Mouse (Mus musculus): ENCODE measurements at regions not wholly inside any gene's neighbourhood (a gene's known extent, or its start where the extent isn't known, plus 50 kb on each side); places are given as distances from the start of the nearest gene placed in this dataset.

DNA sequence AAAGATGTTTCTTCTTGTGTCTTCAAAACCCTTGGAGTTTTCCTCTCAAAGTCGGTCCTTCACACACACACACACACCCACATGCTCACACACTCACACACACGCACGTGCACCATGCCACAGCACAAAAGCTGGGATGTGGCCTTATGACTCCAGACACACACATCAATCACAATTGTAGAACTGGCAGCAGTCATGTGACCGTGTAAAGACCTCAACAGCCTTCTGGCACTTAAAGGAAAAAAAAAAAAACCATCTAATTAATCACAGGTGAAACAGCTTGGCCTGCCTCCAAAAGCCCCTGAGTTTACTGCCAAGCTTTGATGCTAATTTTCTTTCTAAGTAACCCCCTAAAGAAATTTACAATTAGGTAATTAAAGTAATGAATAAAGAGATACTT is 147.1 kb downstream of the Gm45692 start:
- H3K4me1 ChIP-seq, result no peaks in the 10 kb centered on the region
- no peak overlapping the region for H3K27ac ChIP-seq
- 40% methylated on average over 4 of the region's 4 CpGs for WGBS
- ATAC-seq (ENCODE audit: borderline replicate concordance, extremely low read depth, low FRiP score, low TSS enrichment), result no peak
- no peak overlapping the region for H3K9ac ChIP-seq
- H3K4me2 ChIP-seq, result no peak overlapping the region
- no peaks in the 10 kb centered on the region for H3K9me3 ChIP-seq
- no peaks in the 10 kb centered on the region for H3K27me3 ChIP-seq
- H3K4me3 ChIP-seq, result no peak overlapping the region
- no peaks in the 10 kb centered on the region for H3K36me3 ChIP-seq

DNA sequence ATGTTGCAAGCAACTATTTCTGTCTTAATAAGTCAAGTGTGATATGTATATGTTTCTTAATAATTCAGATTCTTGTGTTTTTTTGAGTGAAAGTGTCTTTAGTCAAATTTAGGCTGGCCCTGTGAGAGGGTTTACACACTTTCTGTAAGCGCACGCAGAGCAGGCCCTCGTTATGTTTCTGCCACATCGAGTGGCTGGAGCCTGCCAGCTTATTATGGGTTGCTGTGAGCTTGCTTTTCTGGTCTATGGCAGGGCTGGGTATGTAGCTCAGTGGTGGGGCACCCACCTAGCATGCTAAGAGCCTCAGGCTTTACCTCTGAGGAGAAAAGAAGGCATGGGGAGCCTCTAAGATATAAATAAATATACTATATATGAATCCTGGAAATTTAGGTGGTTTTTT is 148.2 kb downstream of the Gm45692 start:
- H3K27me3 ChIP-seq, result peaks cover 6% of the 10 kb centered on the region
- H3K4me2 ChIP-seq, result no peak overlapping the region
- no peak overlapping the region for H3K27ac ChIP-seq
- H3K9ac ChIP-seq, result no peak overlapping the region
- ATAC-seq (ENCODE audit: borderline replicate concordance, extremely low read depth, low FRiP score, low TSS enrichment), result no peak
- 54% methylated on average over 4 of the region's 4 CpGs for WGBS
- no peak overlapping the region for H3K4me3 ChIP-seq
- H3K36me3 ChIP-seq, result no peaks in the 10 kb centered on the region
- H3K4me1 ChIP-seq, result no peaks in the 10 kb centered on the region
- H3K9me3 ChIP-seq, result no peaks in the 10 kb centered on the region

DNA sequence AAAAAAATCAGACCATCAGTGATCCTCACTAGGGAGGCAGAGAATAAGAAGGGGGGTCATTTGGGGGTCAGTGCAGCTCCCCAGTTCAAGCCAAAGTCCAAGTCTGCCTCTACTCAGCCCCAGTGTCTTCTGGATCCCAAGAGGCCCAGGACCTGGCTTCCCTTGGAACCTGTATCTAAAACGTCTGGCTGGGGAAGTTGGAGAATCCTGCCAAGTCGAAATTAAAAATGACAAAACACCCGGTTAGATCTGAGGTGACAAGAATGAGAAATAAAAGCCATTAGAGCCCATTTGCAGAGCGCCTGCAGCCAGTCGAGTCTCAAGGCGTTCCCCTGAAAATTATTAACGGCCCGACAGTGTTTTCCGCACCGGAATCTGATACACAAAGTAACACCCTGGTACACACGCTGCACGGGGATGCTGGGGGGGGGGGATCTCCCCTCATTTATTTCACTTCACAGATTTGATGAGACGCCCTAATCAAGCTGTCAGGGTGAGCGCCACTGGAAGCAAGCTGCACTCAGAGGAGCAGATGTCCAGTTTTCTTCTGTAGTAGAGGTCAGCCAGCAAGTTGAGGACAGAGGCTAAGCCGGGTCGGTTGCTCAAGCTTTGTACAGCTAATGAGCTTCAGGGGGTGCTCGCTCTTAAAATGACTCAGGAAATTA is 149.5 kb downstream of the Gm45692 start:
- no peak overlapping the region for H3K9ac ChIP-seq
- no peaks in the 10 kb centered on the region for H3K9me3 ChIP-seq
- no peak for ATAC-seq (ENCODE audit: borderline replicate concordance, extremely low read depth, low FRiP score, low TSS enrichment)
- no peaks in the 10 kb centered on the region for H3K36me3 ChIP-seq
- H3K4me3 ChIP-seq, result no peak overlapping the region
- 37% methylated on average over 17 of the region's 17 CpGs for WGBS
- no peak overlapping the region for H3K4me2 ChIP-seq
- peaks cover 11% of the 10 kb centered on the region for H3K27me3 ChIP-seq
- H3K27ac ChIP-seq, result no peak overlapping the region
- no peaks in the 10 kb centered on the region for H3K4me1 ChIP-seq

DNA sequence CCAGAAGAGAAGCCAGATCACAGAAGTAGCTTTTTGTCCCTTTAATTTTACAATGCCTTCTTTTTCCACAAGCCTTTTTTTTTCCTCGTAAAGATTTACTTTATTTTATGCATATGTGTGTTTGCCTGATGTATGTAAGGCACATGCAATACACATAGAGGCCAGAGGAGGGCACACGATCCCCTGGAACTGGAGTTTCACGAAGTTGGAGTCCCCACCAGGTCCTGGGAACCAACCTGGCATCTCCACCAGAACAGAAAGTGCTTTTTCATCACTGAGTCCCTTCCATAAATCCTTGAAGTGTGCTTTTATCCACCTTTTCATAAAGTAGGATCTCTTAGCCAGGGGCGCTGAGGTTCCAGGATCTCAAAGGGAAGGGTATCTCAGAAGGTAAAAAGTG is 152.8 kb downstream of the Gm45692 start:
- H3K9ac ChIP-seq, result no peak overlapping the region
- no peak for ATAC-seq (ENCODE audit: borderline replicate concordance, extremely low read depth, low FRiP score, low TSS enrichment)
- H3K9me3 ChIP-seq, result no peaks in the 10 kb centered on the region
- 36% methylated on average over 4 of the region's 4 CpGs for WGBS
- no peak overlapping the region for H3K4me3 ChIP-seq
- no peak overlapping the region for H3K27ac ChIP-seq
- H3K36me3 ChIP-seq, result no peaks in the 10 kb centered on the region
- H3K4me1 ChIP-seq, result no peaks in the 10 kb centered on the region
- no peak overlapping the region for H3K4me2 ChIP-seq
- peaks cover 22% of the 10 kb centered on the region for H3K27me3 ChIP-seq

DNA sequence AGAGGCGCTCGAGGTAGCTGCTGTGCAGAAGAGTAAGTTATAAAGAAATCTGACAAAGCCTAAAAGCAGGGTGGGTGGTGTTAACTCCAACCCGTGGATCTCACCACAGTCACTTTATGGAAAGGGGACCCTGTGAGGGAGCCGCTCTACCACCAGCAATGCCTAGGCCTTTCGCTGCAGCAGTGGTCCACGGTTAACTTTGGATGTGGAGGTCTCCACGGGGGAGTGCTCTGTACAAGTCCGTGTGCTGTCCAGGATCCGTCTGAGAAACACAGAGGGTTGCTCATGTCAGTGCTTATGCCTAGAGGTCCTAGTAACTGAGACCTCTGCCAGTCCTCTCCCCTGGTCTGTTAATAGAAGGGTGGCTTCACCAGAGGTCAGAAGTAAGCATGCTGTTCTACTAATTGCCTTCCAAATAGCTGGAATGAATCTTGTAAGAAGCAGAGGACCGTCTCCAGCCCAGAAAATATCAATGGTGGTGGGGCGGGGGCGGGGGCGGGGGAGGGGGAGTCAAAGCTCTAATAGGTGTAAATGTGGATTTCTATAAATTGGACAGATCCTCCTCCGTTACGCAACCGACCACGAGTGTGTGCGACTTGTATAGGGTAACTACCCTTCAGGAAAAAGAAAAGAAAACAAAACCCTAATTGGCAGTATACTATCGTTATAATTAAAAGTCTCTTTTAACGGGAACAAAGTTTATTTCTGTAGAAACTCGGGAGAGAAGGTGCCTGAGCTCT is 153.5 kb downstream of the Gm45692 start:
- Histone ChIP-seq H3K27me3 (peaks cover 22% of the 10 kb centered on the region), H3K4me3 (no peak overlapping the region), H3K9ac (no peak overlapping the region), H3K27ac (no peak overlapping the region), H3K9me3 (no peaks in the 10 kb centered on the region), H3K4me1 (no peaks in the 10 kb centered on the region), H3K4me2 (no peak overlapping the region), H3K36me3 (no peaks in the 10 kb centered on the region)
- no peak for ATAC-seq (ENCODE audit: borderline replicate concordance, extremely low read depth, low FRiP score, low TSS enrichment)
- WGBS, result 31% methylated on average over 21 of the region's 21 CpGs

DNA sequence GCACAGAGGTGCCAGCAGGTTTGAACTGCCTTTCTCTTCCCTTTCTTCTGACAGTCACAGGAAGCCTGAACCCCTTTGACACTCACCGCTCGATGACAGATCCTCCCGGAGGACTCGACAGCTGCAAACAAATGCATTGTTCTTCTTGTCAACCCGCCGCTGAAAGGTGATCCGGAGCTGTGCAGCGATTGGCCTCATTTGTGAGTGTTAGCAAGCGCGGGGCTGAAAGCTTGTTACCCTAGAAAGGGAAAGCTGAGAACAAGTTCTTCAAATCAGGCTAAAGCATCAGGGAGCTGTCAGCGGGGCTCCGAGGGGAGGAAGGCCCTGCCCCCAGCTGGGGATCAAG is 154.1 kb downstream of the Gm45692 start:
- H3K4me1 ChIP-seq, result no peaks in the 10 kb centered on the region
- H3K9ac ChIP-seq, result no peak overlapping the region
- H3K4me2 ChIP-seq, result no peak overlapping the region
- ATAC-seq (ENCODE audit: borderline replicate concordance, extremely low read depth, low FRiP score, low TSS enrichment), result no peak
- no peak overlapping the region for H3K4me3 ChIP-seq
- H3K9me3 ChIP-seq, result no peaks in the 10 kb centered on the region
- 2% methylated on average over 12 of the region's 12 CpGs for WGBS
- H3K36me3 ChIP-seq, result no peaks in the 10 kb centered on the region
- no peak overlapping the region for H3K27ac ChIP-seq
- H3K27me3 ChIP-seq, result peaks cover 22% of the 10 kb centered on the region

DNA sequence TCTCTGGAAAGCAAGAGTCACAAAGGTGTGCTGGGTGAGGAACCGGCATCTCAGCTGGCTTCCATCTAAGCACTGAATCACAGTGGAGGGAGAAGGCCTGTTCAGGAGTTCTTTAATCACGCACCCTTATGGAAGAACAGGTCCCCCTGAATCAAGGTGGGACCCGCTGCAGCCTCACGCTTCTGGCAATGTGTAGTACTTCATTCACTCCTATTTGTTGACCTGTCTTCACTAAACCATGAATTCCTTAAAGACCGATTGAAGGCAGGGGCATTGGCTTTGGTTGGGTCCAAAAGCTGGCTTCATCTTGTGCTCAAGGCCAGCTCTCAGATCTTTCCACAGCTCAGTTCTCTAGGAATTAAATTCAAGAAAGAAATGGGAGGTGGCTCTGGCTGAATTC is 154.5 kb downstream of the Gm45692 start:
- peaks cover 22% of the 10 kb centered on the region for H3K27me3 ChIP-seq
- H3K36me3 ChIP-seq, result no peaks in the 10 kb centered on the region
- no peak for ATAC-seq (ENCODE audit: borderline replicate concordance, extremely low read depth, low FRiP score, low TSS enrichment)
- no peaks in the 10 kb centered on the region for H3K9me3 ChIP-seq
- WGBS, result 46% methylated on average over 5 of the region's 5 CpGs
- no peak overlapping the region for H3K9ac ChIP-seq
- no peak overlapping the region for H3K4me3 ChIP-seq
- H3K4me1 ChIP-seq, result no peaks in the 10 kb centered on the region
- H3K4me2 ChIP-seq, result no peak overlapping the region
- no peak overlapping the region for H3K27ac ChIP-seq

DNA sequence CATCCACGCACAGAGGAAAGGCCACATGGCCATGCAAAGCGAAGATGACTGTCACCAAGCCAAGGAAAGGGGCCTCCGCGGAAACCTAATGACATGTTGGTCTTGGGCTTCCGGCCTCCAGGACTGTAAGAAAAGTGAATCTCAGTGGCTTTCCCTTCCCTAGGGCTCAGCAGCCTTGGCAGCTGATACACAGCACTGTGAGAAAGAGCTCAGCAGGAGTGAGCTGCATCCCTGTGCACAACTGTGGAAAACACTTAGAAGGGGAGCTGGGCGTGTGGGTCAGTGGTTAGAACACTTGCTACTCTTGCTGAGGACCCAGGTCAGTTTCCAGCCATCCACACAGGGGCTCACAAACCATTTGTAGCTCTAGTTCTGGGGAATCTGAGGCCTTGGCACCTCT is 155.1 kb downstream of the Gm45692 start:
- H3K27me3 ChIP-seq, result peaks cover 22% of the 10 kb centered on the region
- H3K4me2 ChIP-seq, result no peak overlapping the region

DNA sequence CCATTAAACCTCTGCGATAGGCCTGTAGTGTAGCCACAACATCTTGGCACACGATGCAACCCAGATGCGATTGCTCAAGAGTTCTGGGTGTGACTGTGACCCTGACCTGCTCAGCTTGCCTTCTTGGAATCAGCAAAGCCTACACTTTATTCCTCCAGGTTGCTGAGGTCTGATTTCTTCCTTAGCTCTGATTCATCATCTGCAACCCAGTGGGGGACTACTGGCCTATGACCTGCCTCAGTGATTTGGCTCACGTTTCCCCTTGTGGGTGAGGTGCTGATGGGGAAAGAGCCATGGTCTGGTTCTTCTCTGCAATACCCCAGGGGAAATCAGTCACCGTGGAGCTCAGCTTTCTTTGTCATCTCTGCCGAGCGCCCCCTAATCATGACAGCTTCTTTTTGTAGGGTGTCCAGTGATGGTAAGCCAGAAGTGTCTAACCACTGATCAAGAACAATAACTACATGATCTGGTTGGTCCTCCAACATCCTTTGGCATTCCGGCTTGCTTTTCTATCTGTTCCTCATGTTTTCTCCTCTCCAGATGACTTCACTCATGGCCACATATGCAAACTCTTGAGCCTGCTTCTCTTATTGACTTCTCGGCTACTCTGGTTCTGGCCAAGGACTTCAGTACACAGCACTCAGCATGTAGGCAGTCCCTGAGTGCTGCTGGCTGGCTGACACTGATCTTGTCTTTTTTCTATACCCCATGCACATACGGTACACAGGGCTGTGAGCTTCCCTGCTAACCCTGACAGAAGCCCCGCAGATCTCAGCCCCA is 163.0 kb downstream of the Gm45692 start:
- Histone ChIP-seq H3K27me3 (no peaks in the 10 kb centered on the region), H3K27ac (no peak overlapping the region), H3K4me3 (no peak overlapping the region), H3K9me3 (no peaks in the 10 kb centered on the region), H3K4me2 (no peak overlapping the region), H3K4me1 (0 out of 2 replicates have a peak, but pooled peaks cover 4% of the 10 kb centered on the region), H3K9ac (no peak overlapping the region), H3K36me3 (no peaks in the 10 kb centered on the region)
- 58% methylated on average over 11 of the region's 11 CpGs for WGBS
- ATAC-seq (ENCODE audit: borderline replicate concordance, extremely low read depth, low FRiP score, low TSS enrichment), result no peak

More for the DNA sequence above, 155.1 kb downstream of the Gm45692 start:
- no peak overlapping the region for H3K9ac ChIP-seq
- H3K4me3 ChIP-seq, result no peak overlapping the region
- 91% methylated on average over 6 of the region's 6 CpGs for WGBS
- H3K4me1 ChIP-seq, result no peaks in the 10 kb centered on the region
- no peaks in the 10 kb centered on the region for H3K9me3 ChIP-seq
- no peak for ATAC-seq (ENCODE audit: borderline replicate concordance, extremely low read depth, low FRiP score, low TSS enrichment)
- H3K36me3 ChIP-seq, result no peaks in the 10 kb centered on the region
- H3K27ac ChIP-seq, result no peak overlapping the region

DNA sequence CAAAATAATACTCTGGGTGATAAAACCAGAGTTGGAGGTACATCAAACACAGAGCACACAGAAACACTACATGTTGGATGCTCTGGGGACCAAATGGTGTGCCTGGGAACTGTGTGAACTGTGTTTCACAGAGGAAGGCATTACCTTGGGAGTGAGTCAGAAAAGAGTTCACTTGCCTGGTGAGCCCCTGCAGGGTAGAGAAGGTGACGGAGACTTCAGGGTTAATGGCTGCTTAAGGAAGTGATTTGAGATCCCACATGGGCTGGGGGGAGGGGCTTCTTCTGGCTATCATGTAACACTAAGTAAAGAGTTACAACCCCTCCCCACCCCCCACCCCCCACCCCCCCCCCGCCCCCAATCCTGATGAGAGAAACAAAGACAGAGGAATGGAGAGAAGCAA is 164.6 kb downstream of the Gm45692 start:
- H3K9me3 ChIP-seq, result no peaks in the 10 kb centered on the region
- H3K4me1 ChIP-seq, result 0 out of 2 replicates have a peak, but pooled peaks cover 4% of the 10 kb centered on the region
- WGBS, result 59% methylated on average over 2 of the region's 2 CpGs
- no peak overlapping the region for H3K4me3 ChIP-seq
- no peak for ATAC-seq (ENCODE audit: borderline replicate concordance, extremely low read depth, low FRiP score, low TSS enrichment)
- H3K9ac ChIP-seq, result no peak overlapping the region
- no peak overlapping the region for H3K27ac ChIP-seq
- no peaks in the 10 kb centered on the region for H3K27me3 ChIP-seq
- no peaks in the 10 kb centered on the region for H3K36me3 ChIP-seq
- H3K4me2 ChIP-seq, result no peak overlapping the region

DNA sequence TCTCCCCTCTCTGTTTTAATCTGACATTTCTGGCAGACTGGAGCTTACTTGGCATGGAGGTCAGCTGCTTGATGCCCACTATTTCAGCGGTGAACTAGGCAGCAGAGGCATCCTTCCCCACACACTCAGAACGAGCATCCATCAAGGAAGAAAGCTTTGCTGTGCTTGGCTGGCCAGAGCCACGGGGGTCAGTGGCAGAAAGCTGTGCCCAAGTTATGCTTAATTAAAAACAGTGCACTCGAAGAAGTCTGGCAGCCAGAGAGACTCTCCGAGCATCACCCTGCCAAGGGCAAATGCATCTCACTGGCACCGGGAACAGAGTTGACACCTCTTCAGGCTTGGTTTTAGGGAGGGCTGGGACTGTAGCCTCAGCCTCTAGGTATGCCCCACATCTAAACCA is 168.3 kb downstream of the Gm45692 start:
- ATAC-seq (ENCODE audit: borderline replicate concordance, extremely low read depth, low FRiP score, low TSS enrichment), result no peak
- H3K4me1 ChIP-seq, result no peaks in the 10 kb centered on the region
- H3K4me3 ChIP-seq, result no peak overlapping the region
- H3K36me3 ChIP-seq, result no peaks in the 10 kb centered on the region
- no peak overlapping the region for H3K4me2 ChIP-seq
- no peak overlapping the region for H3K27ac ChIP-seq
- H3K9ac ChIP-seq, result no peak overlapping the region
- 45% methylated on average over 6 of the region's 6 CpGs for WGBS
- no peaks in the 10 kb centered on the region for H3K27me3 ChIP-seq
- H3K9me3 ChIP-seq, result no peaks in the 10 kb centered on the region

DNA sequence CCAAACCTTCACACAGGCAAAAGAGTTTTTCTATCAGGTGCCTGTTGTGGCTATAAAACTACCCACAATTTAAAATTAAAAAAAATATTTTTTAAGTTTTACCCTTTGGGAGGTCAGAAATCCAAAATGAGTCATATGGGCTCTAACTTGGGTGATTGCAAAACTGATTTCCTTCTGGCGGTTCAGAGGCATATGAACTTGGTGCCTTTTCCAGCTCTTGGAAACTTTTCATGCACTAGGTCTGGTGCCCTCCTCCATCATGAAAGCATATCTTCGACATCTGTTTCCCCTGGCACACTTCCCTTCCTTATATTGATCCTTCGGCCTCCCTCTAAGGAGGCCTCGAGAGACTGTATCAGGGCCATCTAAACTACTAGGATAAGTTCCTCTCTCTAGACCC is 168.8 kb downstream of the Gm45692 start:
- no peak overlapping the region for H3K27ac ChIP-seq
- no peak overlapping the region for H3K4me2 ChIP-seq
- ATAC-seq (ENCODE audit: borderline replicate concordance, extremely low read depth, low FRiP score, low TSS enrichment), result no peak
- 74% methylated on average over 4 of the region's 4 CpGs for WGBS
- H3K4me1 ChIP-seq, result no peaks in the 10 kb centered on the region
- H3K9me3 ChIP-seq, result no peaks in the 10 kb centered on the region
- H3K9ac ChIP-seq, result no peak overlapping the region
- no peaks in the 10 kb centered on the region for H3K36me3 ChIP-seq
- no peak overlapping the region for H3K4me3 ChIP-seq
- no peaks in the 10 kb centered on the region for H3K27me3 ChIP-seq

Measured in lung, embryonic 15.5 days (tissue).